Mouse (Mus musculus) bone marrow, adult 2 months (tissue): Measurements from ENCODE around the gene Fam131a.

Source experiments
- CTCF ChIP-seq: fragments of 200-500 bp; IDR thresholded peaks from 2 replicates; pipeline ENCODE4 v1.5.1; 2011; ENCODE audit warnings: low read length, control low read depth; ENCODE audit not compliant: control insufficient read depth, insufficient read depth
- POLR2A ChIP-seq: fragments of 200-500 bp; IDR thresholded peaks from 2 replicates; pipeline ENCODE4 v1.6.1; 2011; ENCODE audit warnings: low read depth, mild to moderate bottlenecking, control low read depth, low read length, borderline replicate concordance; ENCODE audit not compliant: control insufficient read depth

- TF ChIP-seq CTCF (no peak), POLR2A (no peak)
Observed at GRCm38 (mm10) chr16:20732925-20733730, 40.1 kb downstream of the Fam131a start, which contains the start of gene Chrd.
